Mouse (Mus musculus): ENCODE data around the gene Notch2.
A peak's percentile ranks its signal among the peaks of the same experiment; 100 is the strongest.

The Notch2 gene

DNA sequence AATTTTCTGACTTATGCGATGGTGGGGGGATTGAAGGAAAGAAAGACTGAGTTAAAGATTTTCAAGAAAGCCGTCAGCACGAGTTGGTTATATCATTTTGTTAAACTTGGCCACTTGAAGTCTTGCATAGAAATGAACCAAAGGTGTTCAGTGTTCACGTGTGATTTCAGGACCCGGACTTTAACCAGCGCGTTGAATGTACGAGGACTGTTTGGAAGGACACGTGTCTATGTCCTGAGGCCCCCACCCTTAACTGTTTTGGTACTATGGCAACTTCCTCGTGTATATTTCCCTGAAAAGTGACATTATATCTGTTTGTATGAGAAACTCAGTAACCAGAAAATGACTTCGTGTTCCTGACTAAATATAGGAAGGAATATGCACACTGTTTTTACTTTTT lies 136.6 kb downstream of the Notch2 start:
- DNase-seq (ENCODE audit: low read depth, low spot score), result no peak

GRCm38 (mm10) chr3:98151016-98151415 lies 137.7 kb downstream of the Notch2 start:
- DNase-seq (ENCODE audit: low read depth, low spot score), result no peak

GRCm38 (mm10) chr3:98153460-98153859 lies 140.1 kb downstream of the Notch2 start:
- DNase-seq (ENCODE audit: low read depth, low spot score), result no peak

DNA sequence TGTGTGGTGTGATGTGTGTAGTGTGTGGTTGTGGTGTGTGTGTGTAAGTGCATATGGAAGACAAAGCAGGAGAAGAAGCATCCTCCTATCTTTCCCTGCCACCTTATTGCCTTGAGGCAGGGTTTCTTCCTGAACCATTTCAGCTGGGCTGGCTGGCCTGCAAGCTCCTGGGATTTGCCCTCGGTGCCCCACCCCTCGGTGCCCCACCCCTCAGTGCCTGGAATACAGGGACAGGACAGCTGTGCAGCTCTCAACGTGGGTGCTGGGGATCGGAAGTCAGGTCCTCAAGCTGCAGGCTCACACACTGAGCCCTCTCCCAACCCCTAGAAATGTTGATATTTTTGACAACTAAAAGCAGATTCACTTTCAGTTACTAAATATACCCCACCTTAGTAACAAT lies 142.8 kb downstream of the Notch2 start:
- no peak for DNase-seq (ENCODE audit: low read depth, low spot score)

GRCm38 (mm10) chr3:98157073-98157472 lies 143.7 kb downstream of the Notch2 start:
- DNase-seq (ENCODE audit: low read depth, low spot score), result peak; percentile 18

- peak; percentile 32 for DNase-seq (ENCODE audit: low read depth, low spot score)
Measured at GRCm38 (mm10) chr3:98157585-98157984, 144.3 kb downstream of the Notch2 start.

GRCm38 (mm10) chr3:98158646-98159045 lies 145.3 kb downstream of the Notch2 start:
- DNase-seq (ENCODE audit: low read depth, low spot score), result no peak

GRCm38 (mm10) chr3:98159289-98159688 lies 146.0 kb downstream of the Notch2 start:
- no peak for DNase-seq (ENCODE audit: low read depth, low spot score)

- DNase-seq (ENCODE audit: low read depth, low spot score), result no peak
Measured at GRCm38 (mm10) chr3:98160330-98160729, 147.0 kb downstream of the Notch2 start, which contains the start of gene Adam30. Gene Adam30 (plus strand): TSS chr3:98160630.

DNA sequence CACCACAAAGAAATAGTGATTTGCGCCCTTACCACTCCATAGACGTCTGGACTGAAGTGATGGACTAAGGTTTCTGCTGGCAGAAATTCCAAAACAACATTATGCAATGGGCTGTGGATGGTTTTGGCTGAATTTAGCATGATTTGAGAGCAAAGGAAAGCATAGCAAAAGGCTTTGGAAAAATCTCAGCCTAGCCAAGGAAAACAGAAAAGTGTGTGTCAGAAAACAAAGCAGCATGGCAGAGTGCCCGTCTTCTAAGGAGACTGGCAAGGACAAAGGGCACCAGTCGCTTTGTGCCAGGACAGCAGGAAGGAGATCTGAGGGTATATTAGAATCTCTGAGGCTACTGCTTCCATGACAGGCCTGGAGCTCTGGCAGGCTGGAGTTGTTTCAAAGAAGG lies 165.0 kb downstream of the Notch2 start:
- DNase-seq (ENCODE audit: low read depth, low spot score), result no peak

DNA sequence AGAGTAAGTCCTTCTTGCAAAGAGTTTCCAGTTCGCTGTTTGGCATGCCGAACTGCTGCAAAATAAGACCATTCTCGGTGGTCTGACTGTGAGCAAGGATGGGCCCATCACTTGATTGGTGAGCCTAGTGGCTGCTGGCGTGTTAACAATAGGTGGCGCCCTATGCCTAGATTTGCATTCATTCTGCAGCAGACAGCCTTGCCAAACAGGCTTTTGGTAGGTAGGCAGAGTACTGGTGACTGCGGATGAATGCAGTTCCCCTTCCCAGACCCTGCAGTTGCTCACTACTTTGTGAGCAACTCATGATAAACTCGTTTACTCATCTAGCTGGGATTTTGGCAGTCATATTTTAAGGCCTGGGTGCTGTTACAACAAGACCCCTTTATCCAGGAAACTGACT lies 167.5 kb downstream of the Notch2 start:
- DNase-seq (ENCODE audit: low read depth, low spot score), result peak; percentile 58

DNA sequence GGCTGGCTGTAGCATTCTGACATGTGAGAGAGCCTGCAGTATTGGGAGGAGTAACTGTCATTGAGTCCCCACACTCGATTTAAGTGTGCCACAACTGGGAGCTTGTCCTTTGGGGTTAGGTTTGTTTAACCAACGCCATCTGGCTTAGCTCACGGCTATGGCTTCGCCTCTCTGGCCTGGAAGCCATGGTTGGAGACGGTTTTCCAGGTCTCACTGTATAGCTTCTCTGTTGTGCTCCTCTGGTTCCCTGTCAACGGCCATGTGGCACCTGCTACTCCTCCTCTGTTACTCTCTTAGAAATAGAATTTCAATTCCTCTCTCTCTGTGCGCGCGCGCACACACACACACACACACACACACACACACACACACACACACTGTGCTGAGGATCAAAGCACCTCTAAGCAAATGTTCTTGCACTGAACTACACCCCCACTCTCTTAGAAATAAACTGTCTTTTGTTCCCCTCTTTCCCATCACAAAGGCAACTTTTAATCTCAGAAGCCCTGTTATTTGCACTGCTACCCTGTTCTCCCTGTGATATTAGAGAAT lies 171.9 kb downstream of the Notch2 start:
- DNase-seq (ENCODE audit: low read depth, low spot score), result peak; percentile 45

- no peak for DNase-seq (ENCODE audit: low read depth, low spot score)
Measured at GRCm38 (mm10) chr3:98187777-98188176, 174.4 kb downstream of the Notch2 start.

GRCm38 (mm10) chr3:98197711-98198532 lies 184.6 kb downstream of the Notch2 start:
- no peak for DNase-seq (ENCODE audit: low read depth, low spot score)

- DNase-seq (ENCODE audit: low read depth, low spot score), result no peak
Measured at GRCm38 (mm10) chr3:98199747-98200146, 186.4 kb downstream of the Notch2 start.
